Mouse (Mus musculus): ENCODE data around the gene Slc29a3. TPM values are rescaled to one million over a fixed set of nuclear protein-coding genes. Genes with fewer than 3 reads are reported as not detected.
A peak's percentile ranks its signal among the peaks of the same experiment; 100 is the strongest.

The Slc29a3 gene
- total and polyA plus RNA-seq, 3 experiments, result 3.9 to 5.6 (median 4.1) TPM

- Histone ChIP-seq H3K4me3 (no peak overlapping the region), H3K9ac (ENCODE audit: low read depth, low read length) (no peak overlapping the region), H3K27ac (no peak overlapping the region), H3K36me3 (ENCODE audit: control insufficient read depth, insufficient read depth, low read length) (no peaks in the 10 kb centered on the region), H3K79me2 (replicated peaks; ENCODE audit: control insufficient read depth, insufficient read depth, low read length) (no peaks in the 10 kb centered on the region), H3K27me3 (ENCODE audit: control insufficient read depth, insufficient read depth, low read length) (no peaks in the 10 kb centered on the region), H3K4me1 (ENCODE audit: control insufficient read depth, insufficient read depth, low read length) (no peaks in the 10 kb centered on the region)
- TF ChIP-seq EP300 (IDR thresholded peaks at IDR 0.05; ENCODE audit: insufficient read depth, low read depth, low read length) (no peak), CTCF (IDR thresholded peaks at IDR 0.05) (no peak)
- no peak for DNase-seq
- intact Hi-C loops (cut with DNase I), result no loop called here
- 48% methylated on average over 2 of the region's 2 CpGs for WGBS
Observed at GRCm38 (mm10) chr10:60732397-60732861, 20.2 kb downstream of the Slc29a3 start.

- no peak overlapping the region for H3K27ac ChIP-seq
- intact Hi-C loops (cut with DNase I), result no loop called here
Observed at GRCm38 (mm10) chr10:60731742-60732141, 20.9 kb downstream of the Slc29a3 start.

GRCm38 (mm10) chr10:60727301-60727700 lies 25.3 kb downstream of the Slc29a3 start:
- 48% methylated on average over 5 of the region's 5 CpGs for WGBS
- no peak overlapping the region for H3K9ac ChIP-seq (ENCODE audit: low read depth, low read length)
- no peak overlapping the region for H3K4me3 ChIP-seq
- intact Hi-C loops (cut with DNase I), result no loop called here
- H3K79me2 ChIP-seq (replicated peaks; ENCODE audit: control insufficient read depth, insufficient read depth, low read length), result no peaks in the 10 kb centered on the region
- no peak overlapping the region for H3K27ac ChIP-seq
- no peaks in the 10 kb centered on the region for H3K4me1 ChIP-seq (ENCODE audit: control insufficient read depth, insufficient read depth, low read length)
- no peaks in the 10 kb centered on the region for H3K27me3 ChIP-seq (ENCODE audit: control insufficient read depth, insufficient read depth, low read length)
- DNase-seq, result no peak
- no peaks in the 10 kb centered on the region for H3K36me3 ChIP-seq (ENCODE audit: control insufficient read depth, insufficient read depth, low read length)
- TF ChIP-seq CTCF (IDR thresholded peaks at IDR 0.05) (no peak), POLR2A (IDR thresholded peaks at IDR 0.05; ENCODE audit: insufficient read depth, low read depth, low read length) (no peak)

More at GRCm38 (mm10) chr10:60731742-60732141, 20.9 kb downstream of the Slc29a3 start:
- WGBS, result 54% methylated on average over 5 of the region's 5 CpGs
- Histone ChIP-seq H3K79me2 (replicated peaks; ENCODE audit: control insufficient read depth, insufficient read depth, low read length) (no peaks in the 10 kb centered on the region), H3K27me3 (ENCODE audit: control insufficient read depth, insufficient read depth, low read length) (no peaks in the 10 kb centered on the region), H3K4me1 (ENCODE audit: control insufficient read depth, insufficient read depth, low read length) (no peaks in the 10 kb centered on the region), H3K9ac (ENCODE audit: low read depth, low read length) (no peak overlapping the region), H3K36me3 (ENCODE audit: control insufficient read depth, insufficient read depth, low read length) (no peaks in the 10 kb centered on the region), H3K4me3 (no peak overlapping the region)
- no peak for TF ChIP-seq POLR2A (IDR thresholded peaks at IDR 0.05; ENCODE audit: insufficient read depth, low read depth, low read length)
- TF ChIP-seq EP300 (IDR thresholded peaks at IDR 0.05; ENCODE audit: insufficient read depth, low read depth, low read length), result no peak
- no peak for TF ChIP-seq CTCF (IDR thresholded peaks at IDR 0.05)
- no peak for DNase-seq

- no peak for TF ChIP-seq POLR2A (IDR thresholded peaks at IDR 0.05; ENCODE audit: insufficient read depth, low read depth, low read length)
- TF ChIP-seq EP300 (IDR thresholded peaks at IDR 0.05; ENCODE audit: insufficient read depth, low read depth, low read length), result no peak
- TF ChIP-seq CTCF (IDR thresholded peaks at IDR 0.05), result no peak
- DNase-seq, result no peak
- Histone ChIP-seq H3K27ac (no peak overlapping the region), H3K9ac (ENCODE audit: low read depth, low read length) (no peak overlapping the region), H3K4me3 (no peak overlapping the region), H3K36me3 (ENCODE audit: control insufficient read depth, insufficient read depth, low read length) (no peaks in the 10 kb centered on the region), H3K4me1 (ENCODE audit: control insufficient read depth, insufficient read depth, low read length) (no peaks in the 10 kb centered on the region), H3K27me3 (ENCODE audit: control insufficient read depth, insufficient read depth, low read length) (no peaks in the 10 kb centered on the region), H3K79me2 (replicated peaks; ENCODE audit: control insufficient read depth, insufficient read depth, low read length) (no peaks in the 10 kb centered on the region)
- intact Hi-C loops (cut with DNase I), result no loop called here
- WGBS, result 87% methylated on average over 3 of the region's 3 CpGs
Observed at GRCm38 (mm10) chr10:60726896-60727295, 25.7 kb downstream of the Slc29a3 start.

- Histone ChIP-seq H3K9ac (ENCODE audit: low read depth, low read length) (no peak overlapping the region), H3K27ac (no peak overlapping the region), H3K36me3 (ENCODE audit: control insufficient read depth, insufficient read depth, low read length) (no peaks in the 10 kb centered on the region), H3K27me3 (ENCODE audit: control insufficient read depth, insufficient read depth, low read length) (no peaks in the 10 kb centered on the region), H3K79me2 (replicated peaks; ENCODE audit: control insufficient read depth, insufficient read depth, low read length) (no peaks in the 10 kb centered on the region), H3K4me1 (ENCODE audit: control insufficient read depth, insufficient read depth, low read length) (no peaks in the 10 kb centered on the region), H3K4me3 (no peak overlapping the region)
- DNase-seq, result no peak
- WGBS, result 85% methylated on average over 6 of the region's 6 CpGs
- intact Hi-C loops (cut with DNase I), result no loop called here
- TF ChIP-seq POLR2A (IDR thresholded peaks at IDR 0.05; ENCODE audit: insufficient read depth, low read depth, low read length), result no peak
- no peak for TF ChIP-seq EP300 (IDR thresholded peaks at IDR 0.05; ENCODE audit: insufficient read depth, low read depth, low read length)
- no peak for TF ChIP-seq CTCF (IDR thresholded peaks at IDR 0.05)
Observed at GRCm38 (mm10) chr10:60724496-60724895, 28.1 kb downstream of the Slc29a3 start.

GRCm38 (mm10) chr10:60723345-60723744 lies 29.2 kb downstream of the Slc29a3 start:
- H3K9ac ChIP-seq (ENCODE audit: low read depth, low read length), result no peak overlapping the region
- H3K36me3 ChIP-seq (ENCODE audit: control insufficient read depth, insufficient read depth, low read length), result no peaks in the 10 kb centered on the region
- H3K27me3 ChIP-seq (ENCODE audit: control insufficient read depth, insufficient read depth, low read length), result no peaks in the 10 kb centered on the region
- DNase-seq, result no peak
- no peaks in the 10 kb centered on the region for H3K79me2 ChIP-seq (replicated peaks; ENCODE audit: control insufficient read depth, insufficient read depth, low read length)
- intact Hi-C loops (cut with DNase I), result no loop called here
- H3K27ac ChIP-seq, result no peak overlapping the region
- no peak overlapping the region for H3K4me3 ChIP-seq
- TF ChIP-seq CTCF (IDR thresholded peaks at IDR 0.05) (peak; percentile 34), POLR2A (IDR thresholded peaks at IDR 0.05; ENCODE audit: insufficient read depth, low read depth, low read length) (no peak), EP300 (IDR thresholded peaks at IDR 0.05; ENCODE audit: insufficient read depth, low read depth, low read length) (no peak)
- H3K4me1 ChIP-seq (ENCODE audit: control insufficient read depth, insufficient read depth, low read length), result no peaks in the 10 kb centered on the region
- 82% methylated on average over 1 of the region's 1 CpGs for WGBS

Data from heart, adult 2 months (tissue).